Mouse (Mus musculus): ENCODE measurements around the gene Map7. TPM values are rescaled to one million over a fixed set of nuclear protein-coding genes. Genes with fewer than 3 reads are reported as not detected.

Gene Map7
- total RNA-seq, 2 experiments from 2014 or later: 76.4 to 76.6 TPM

GRCm38 (mm10) chr10:20178807-20179605 is 30.7 kb downstream of the Map7 start:
- no peak for DNase-seq (ENCODE audit: low spot score in 2 of 2)
- intact Hi-C loops (cut with DNase I): no loop called here

GRCm38 (mm10) chr10:20181198-20181597 is 32.9 kb downstream of the Map7 start:
- DNase-seq (ENCODE audit: low spot score in 2 of 2): peak; percentile 36 to 66

GRCm38 (mm10) chr10:20181680-20182399 is 33.6 kb downstream of the Map7 start:
- intact Hi-C loops (cut with DNase I): no loop called here
- no peak for DNase-seq (ENCODE audit: low spot score in 2 of 2)

More at GRCm38 (mm10) chr10:20181198-20181597, 32.9 kb downstream of the Map7 start:
- intact Hi-C loops (cut with DNase I): no loop called here

- intact Hi-C loops (cut with DNase I): no loop called here
- no peak for DNase-seq (ENCODE audit: low spot score in 2 of 2)
These were observed 36.1 kb downstream of the Map7 start for GRCm38 (mm10) chr10:20184326-20184725.

GRCm38 (mm10) chr10:20185264-20185663 is 37.0 kb downstream of the Map7 start:
- intact Hi-C loops (cut with DNase I): no loop called here
- DNase-seq (ENCODE audit: low spot score in 2 of 2): no peak

- intact Hi-C loops (cut with DNase I): no loop called here
- DNase-seq (ENCODE audit: low spot score in 2 of 2): no peak
These were observed 37.5 kb downstream of the Map7 start for GRCm38 (mm10) chr10:20185806-20186205.

GRCm38 (mm10) chr10:20186800-20187273 is 38.6 kb downstream of the Map7 start:
- DNase-seq (ENCODE audit: low spot score in 2 of 2): no peak
- intact Hi-C loops (cut with DNase I): no loop called here

GRCm38 (mm10) chr10:20190139-20190747 is 42.0 kb downstream of the Map7 start:
- DNase-seq (ENCODE audit: low spot score in 2 of 2): no peak
- intact Hi-C loops (cut with DNase I): no loop called here

- intact Hi-C loops (cut with DNase I): no loop called here
- DNase-seq (ENCODE audit: low spot score in 2 of 2): no peak
These were observed 46.7 kb downstream of the Map7 start for GRCm38 (mm10) chr10:20194847-20195540.

GRCm38 (mm10) chr10:20197039-20197438 is 48.8 kb downstream of the Map7 start:
- intact Hi-C loops (cut with DNase I): no loop called here
- DNase-seq (ENCODE audit: low spot score in 2 of 2): no peak

GRCm38 (mm10) chr10:20198968-20199737 is 50.9 kb downstream of the Map7 start:
- DNase-seq (ENCODE audit: low spot score in 2 of 2): peak in 1 of 2 experiments; percentile 40
- intact Hi-C loops (cut with DNase I): no loop called here

GRCm38 (mm10) chr10:20201236-20201635 is 53.0 kb downstream of the Map7 start:
- intact Hi-C loops (cut with DNase I): no loop called here
- DNase-seq (ENCODE audit: low spot score in 2 of 2): no peak

- intact Hi-C loops (cut with DNase I): no loop called here
- DNase-seq (ENCODE audit: low spot score in 2 of 2): no peak
These were observed 53.9 kb downstream of the Map7 start for GRCm38 (mm10) chr10:20202171-20202570.

GRCm38 (mm10) chr10:20202818-20203217 is 54.5 kb downstream of the Map7 start:
- DNase-seq (ENCODE audit: low spot score in 2 of 2): peak in 1 of 2 experiments; percentile 38
- intact Hi-C loops (cut with DNase I): no loop called here

GRCm38 (mm10) chr10:20203502-20203901 is 55.2 kb downstream of the Map7 start:
- intact Hi-C loops (cut with DNase I): no loop called here
- DNase-seq (ENCODE audit: low spot score in 2 of 2): no peak

- intact Hi-C loops (cut with DNase I): no loop called here
- no peak for DNase-seq (ENCODE audit: low spot score in 2 of 2)
These were observed 56.6 kb downstream of the Map7 start for GRCm38 (mm10) chr10:20204696-20205431.

- intact Hi-C loops (cut with DNase I): no loop called here
- DNase-seq (ENCODE audit: low spot score in 2 of 2): no peak
These were observed 58.7 kb downstream of the Map7 start for GRCm38 (mm10) chr10:20206966-20207365.

- intact Hi-C loops (cut with DNase I): no loop called here
- DNase-seq (ENCODE audit: low spot score in 2 of 2): no peak
These were observed 61.5 kb downstream of the Map7 start for GRCm38 (mm10) chr10:20209609-20210341.

Data from left cerebral cortex, postnatal 14 days (tissue).